Comparison of ENCODE assay signal across 8 mouse cellular contexts in genomic region chr7:77131950-77132349, GRCm38 (mm10).
DNase-seq lines count a peak whose midpoint lies in the region; ATAC-seq lines count a peak whose summit lies in the region.

No protein-coding gene starts in this region.

- H3K9ac ChIP-seq in intestine, embryonic 16.5 days (ENCODE audit: low read depth, low read length), result no peak overlapping the region
- no peak overlapping the region for H3K9ac ChIP-seq in intestine, embryonic 15.5 days

- H3K27ac ChIP-seq in intestine, embryonic 16.5 days (ENCODE audit: low read length), result no peak overlapping the region
- H3K27ac ChIP-seq in intestine, embryonic 15.5 days, result no peak overlapping the region

- H3K4me2 ChIP-seq in intestine, embryonic 16.5 days (ENCODE audit: low read depth, low read length), result no peak overlapping the region
- no peak overlapping the region for H3K4me2 ChIP-seq in intestine, embryonic 15.5 days (replicated peaks)

- 23% methylated on average over 7 of the region's 7 CpGs for WGBS in intestine, embryonic 16.5 days
- WGBS in intestine, embryonic 15.5 days, result 21% methylated on average over 7 of the region's 7 CpGs

- peak; percentile 68 for DNase-seq in MN1 (ENCODE audit: low spot score)
- peak; percentile 32 for DNase-seq in embryo, embryonic 9.5 days (ENCODE audit: extremely low spot score)
- peak; percentile 36 to 72 for DNase-seq in layer of hippocampus, postnatal 14 days (ENCODE audit: low spot score in 2 of 2)
- no peak for DNase-seq in thymus, postnatal 10 days (ENCODE audit: low spot score in 2 of 2)
- no peak for DNase-seq in urinary bladder, postnatal 4 days (ENCODE audit: low spot score in 2 of 2)
- DNase-seq in thymus, postnatal 14 days, result no peak

- no peaks in the 10 kb centered on the region for H3K4me1 ChIP-seq in intestine, embryonic 16.5 days (ENCODE audit: control insufficient read depth, insufficient read depth, low read length)
- no peaks in the 10 kb centered on the region for H3K4me1 ChIP-seq in intestine, embryonic 15.5 days (replicated peaks)

- ATAC-seq in intestine, embryonic 16.5 days, result peak; percentile 53; the same call in 1 of the 2 replicates
- no peak for ATAC-seq in intestine, embryonic 15.5 days

- no peak overlapping the region for H3K4me3 ChIP-seq in intestine, embryonic 16.5 days (ENCODE audit: low read length)
- H3K4me3 ChIP-seq in intestine, embryonic 15.5 days (replicated peaks), result no peak overlapping the region

- H3K36me3 ChIP-seq in intestine, embryonic 16.5 days (ENCODE audit: control insufficient read depth, insufficient read depth, low read length), result no peaks in the 10 kb centered on the region
- no peaks in the 10 kb centered on the region for H3K36me3 ChIP-seq in intestine, embryonic 15.5 days

- no peaks in the 10 kb centered on the region for H3K9me3 ChIP-seq in intestine, embryonic 16.5 days (ENCODE audit: control insufficient read depth, low read length)
- no peaks in the 10 kb centered on the region for H3K9me3 ChIP-seq in intestine, embryonic 15.5 days

- H3K27me3 ChIP-seq in intestine, embryonic 16.5 days (replicated peaks; ENCODE audit: control insufficient read depth, insufficient read depth, low read length), result no peaks in the 10 kb centered on the region
- H3K27me3 ChIP-seq in intestine, embryonic 15.5 days (replicated peaks), result no peaks in the 10 kb centered on the region

Comparison
In these comparisons a context has a peak if more than half of its experiments do, and no peak if none do; other contexts are left out.
1. DNase-seq: peak in MN1 (single experiment), embryo, embryonic 9.5 days (single experiment) and layer of hippocampus, postnatal 14 days (2 of 2); none in thymus, postnatal 10 days (0 of 2), urinary bladder, postnatal 4 days (0 of 2) and thymus, postnatal 14 days (single experiment).